Mouse (Mus musculus) embryo, embryonic 9.5 days (tissue): ENCODE results near the gene Apoa5.
"Not testable (repeated sequence)": the region's sequence is repeated elsewhere in the genome, so short reads cannot be mapped to it uniquely, and the experiment has no call there.

Experiments used
- DNase-seq: peaks from one replicate; pipeline ENCODE4 v3.0.0-alpha.2; 2017; ENCODE audit errors: extremely low spot score

Apoa5 gene

DNA sequence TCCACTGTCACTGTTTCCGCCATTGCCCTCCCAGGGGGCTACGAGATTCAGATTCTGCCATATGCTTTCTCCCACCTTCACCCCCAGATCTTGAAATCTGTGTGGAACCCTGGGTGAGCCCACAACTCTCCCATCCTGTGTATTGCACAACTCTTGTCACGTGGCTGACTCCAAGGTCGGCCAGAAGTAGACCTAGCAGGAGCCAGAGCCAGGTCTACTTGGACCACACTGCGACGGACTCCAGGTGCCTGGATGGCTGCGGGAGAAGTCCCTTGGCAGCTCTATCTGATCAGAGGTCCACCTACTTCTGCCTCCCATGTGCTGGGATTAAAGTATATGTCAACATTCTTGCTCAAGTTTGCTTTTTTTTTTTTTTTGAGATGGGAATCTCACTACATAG, 7.3 kb upstream of the Apoa5 start:
- DNase-seq, result no peak

DNA sequence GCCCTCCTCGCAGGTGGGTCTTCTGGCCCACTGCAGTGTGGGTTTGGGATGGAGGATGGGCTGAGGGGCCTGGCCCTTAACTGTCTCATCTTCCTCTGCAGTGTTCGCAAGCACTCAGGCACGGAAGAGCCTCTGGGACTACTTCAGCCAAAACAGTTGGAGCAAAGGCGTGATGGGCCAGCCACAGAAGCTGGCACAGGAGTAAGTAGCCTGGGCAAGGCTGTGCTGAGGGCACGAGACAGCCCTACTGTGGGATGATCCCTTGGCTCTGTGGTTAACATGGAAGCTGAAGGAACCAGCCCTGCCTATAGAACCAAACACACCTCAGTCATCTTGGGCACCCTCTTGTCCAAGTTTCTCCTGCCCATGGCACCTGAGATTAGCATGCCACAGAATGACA, 692 bp downstream of the Apoa5 start:
- no peak for DNase-seq

DNA sequence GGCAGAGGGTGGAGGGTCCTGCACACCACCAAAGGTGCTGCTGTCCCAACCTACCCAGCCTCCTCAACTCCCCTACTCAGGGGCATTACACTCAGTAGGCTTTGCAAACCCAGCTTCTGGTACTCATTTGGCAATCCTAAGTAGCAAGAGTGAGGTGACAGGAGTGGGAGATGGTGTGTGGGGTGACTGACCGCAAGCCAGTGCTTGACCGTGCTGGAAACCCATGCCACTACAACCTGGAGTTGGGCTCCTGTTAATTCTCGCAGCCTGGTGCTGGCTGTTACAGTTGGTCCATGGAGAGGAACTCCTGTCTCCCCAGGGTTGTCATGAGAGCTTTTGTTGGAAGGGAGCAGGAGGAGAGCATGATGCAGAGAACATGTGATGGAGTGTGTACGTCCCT, 2.3 kb downstream of the Apoa5 start:
- no peak for DNase-seq

DNA sequence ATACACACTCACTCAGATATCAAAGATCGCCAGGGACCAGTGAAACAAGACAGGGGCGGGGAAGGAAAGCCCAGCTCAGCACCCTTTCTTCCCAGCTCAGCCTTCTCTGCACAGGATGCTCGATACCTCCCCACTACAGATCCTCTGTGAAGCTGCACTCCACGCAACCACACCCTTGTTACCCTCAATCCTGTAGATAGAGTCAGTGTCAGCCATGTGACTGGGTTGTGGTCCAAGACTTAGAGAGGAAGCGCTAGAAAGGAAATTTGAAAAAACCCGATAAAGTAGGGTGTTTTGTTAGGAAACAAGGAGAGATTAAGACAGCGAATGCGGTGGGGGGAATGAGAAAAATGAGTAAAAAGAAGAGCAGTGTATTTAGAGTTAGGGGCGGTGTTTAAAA, 3.6 kb downstream of the Apoa5 start:
- no peak for DNase-seq

DNA sequence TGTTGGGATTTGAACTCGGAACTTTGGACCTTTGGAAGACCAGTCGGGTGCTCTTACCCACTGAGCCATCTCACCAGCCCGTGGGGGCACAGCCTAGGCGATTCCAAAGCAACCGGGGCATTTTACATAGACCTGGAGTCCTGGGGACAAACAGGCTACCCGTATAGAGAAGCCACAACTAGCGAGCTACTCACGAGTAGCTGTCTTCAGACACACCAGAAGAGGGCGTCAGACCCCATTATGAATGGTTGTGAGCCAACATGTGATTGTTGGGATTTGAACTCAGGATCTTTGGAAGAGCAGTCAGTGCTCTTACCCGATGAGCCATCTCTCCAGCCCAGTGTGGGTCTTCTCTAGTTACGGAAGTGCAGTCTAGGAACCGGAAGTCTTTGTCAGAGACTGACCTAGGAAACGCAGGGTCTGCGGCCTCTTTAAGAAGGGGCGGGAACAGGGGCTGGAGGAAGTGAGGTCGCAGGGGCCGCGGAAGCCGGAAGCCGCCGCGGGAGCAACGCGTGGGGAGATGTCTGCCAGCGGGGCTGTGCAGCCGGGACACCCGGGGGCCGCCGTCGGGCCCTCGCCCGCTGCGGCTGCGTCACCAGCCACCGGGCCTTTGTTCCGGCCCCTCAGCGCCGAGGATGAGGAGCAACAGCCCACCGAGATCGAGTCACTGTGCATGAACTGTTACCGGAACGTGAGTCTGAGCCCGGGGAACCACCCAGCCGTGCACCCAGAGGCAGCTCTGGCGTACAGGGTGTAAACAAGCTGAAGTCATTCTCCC, 4.4 kb downstream of the Apoa5 start, which contains the start of gene Zpr1:
TSS of gene Zpr1 (plus strand) at position 388 of the 778 bp plus-strand sequence.
- peak; percentile 89 for DNase-seq

DNA sequence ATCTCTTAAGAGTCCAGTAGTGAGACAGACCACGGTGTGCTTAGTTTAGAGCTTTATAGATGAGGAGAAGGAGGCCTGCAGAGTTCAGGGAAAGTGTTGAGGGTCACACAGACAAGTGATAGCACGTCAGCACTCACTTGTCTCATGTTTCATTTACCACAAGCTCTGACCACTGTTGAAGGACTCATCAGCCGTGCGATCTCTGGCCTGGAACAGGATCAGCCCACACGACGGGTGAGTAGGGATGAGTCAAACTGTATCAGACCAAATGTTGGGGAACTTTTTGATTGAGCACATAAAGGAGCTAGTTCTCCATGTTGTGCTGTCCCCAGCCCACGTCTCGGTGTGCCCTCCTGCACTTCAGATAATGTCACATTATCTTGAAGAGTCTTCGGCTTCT, 6.1 kb downstream of the Apoa5 start:
- DNase-seq, result no peak

DNA sequence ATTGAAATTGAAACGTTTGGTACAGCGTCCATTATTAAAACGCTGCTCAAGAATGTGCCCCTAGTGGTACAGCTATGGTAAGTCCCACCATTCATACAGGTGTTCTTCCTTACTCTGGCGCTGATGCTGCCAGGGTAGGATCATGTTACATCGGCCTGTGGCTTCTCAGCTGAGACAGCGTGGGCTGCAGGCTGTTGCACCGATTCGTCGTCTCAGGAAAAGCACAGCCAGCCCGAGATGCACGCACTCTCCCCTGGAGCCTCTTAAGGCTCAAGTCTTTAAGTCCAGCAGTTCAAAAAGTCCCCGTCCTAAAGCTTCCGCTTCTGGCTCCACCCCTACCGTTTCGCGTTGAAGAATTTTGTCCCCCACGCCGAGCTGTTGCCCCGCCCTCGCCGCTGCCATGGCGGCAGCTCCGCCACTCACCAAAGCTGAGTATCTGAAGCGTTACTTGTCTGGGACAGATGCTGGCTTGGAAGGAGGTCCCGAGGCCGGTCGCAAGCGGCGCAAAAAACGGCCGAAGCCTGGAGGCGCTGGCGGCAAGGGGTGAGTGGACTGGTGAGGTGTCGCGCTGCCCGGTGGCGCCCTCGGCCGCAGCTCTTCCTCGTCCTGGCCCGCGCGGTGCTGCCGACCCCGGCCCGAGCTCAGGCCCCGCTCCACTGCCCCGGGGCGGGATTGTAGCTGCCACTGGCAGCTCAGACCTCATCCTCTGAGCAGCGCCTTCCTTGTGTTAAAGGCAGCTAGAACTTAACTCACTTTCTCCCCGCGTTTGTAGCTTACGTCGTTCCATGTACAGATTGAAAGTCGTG, 14.4 kb downstream of the Apoa5 start, which contains the start of gene Bud13:
TSS of gene Bud13 (plus strand) at position 378 of the 806 bp plus-strand sequence.
- peak; percentile 94 for DNase-seq

DNA sequence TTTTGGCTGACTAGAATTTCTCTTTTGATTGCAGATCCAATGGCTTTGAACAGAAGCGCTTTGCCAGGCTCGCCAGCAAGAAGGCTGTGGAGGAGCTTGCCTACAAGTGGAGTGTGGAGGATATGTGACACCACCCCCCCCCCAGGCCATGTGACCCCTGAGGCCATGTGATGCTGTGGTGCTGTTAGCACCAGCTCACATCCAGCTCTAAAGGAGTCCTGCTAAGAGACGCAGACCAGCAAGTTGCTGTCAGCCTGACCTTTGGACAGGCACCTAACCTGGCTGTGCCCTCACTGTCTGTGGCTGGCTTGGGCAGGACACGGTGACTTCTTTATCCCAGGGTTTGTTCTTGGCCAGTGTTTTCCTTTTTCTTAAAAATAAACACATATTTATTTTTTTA, 29.9 kb downstream of the Apoa5 start:
- no peak for DNase-seq

DNA sequence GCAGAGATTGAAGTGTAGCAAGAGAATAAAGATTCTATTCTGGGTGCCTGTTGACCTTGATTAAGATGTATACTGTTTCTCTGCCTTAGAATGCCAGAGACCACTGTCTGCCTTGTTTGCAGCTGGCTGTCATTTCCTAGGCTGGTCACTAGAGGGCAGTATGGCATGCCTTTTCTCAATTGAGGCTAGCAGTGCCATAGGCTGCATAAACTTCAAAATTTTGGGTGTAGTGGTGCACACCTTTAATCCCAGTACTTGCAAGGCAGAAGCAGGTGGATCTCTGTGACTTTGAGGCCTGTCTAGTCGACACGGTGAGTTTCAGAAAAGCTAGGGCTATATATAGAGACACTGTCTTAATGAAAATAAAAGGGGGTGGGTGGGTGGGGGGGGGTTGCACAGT, 33.7 kb downstream of the Apoa5 start:
- DNase-seq, result peak; percentile 57

DNA sequence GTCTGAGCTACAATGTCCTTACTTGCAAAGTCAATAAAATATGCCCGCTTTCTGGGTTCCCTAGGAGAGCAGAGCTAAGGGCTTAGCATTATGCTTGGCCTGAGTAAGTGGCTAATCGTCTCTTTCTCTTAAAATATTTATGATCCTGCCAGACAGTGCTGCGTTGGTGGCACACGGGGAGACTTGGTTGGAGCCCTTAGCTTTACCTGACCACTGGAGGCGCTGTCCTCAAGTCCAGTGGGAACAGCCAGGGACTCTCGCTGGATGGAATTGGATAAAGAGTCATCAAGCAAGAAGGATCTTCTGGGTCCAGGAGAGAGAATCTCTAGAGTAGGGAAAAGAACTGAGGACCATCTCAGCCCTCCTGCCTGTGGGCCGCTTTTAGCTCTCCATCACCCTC, 40.7 kb downstream of the Apoa5 start:
- peak; percentile 12 for DNase-seq

DNA sequence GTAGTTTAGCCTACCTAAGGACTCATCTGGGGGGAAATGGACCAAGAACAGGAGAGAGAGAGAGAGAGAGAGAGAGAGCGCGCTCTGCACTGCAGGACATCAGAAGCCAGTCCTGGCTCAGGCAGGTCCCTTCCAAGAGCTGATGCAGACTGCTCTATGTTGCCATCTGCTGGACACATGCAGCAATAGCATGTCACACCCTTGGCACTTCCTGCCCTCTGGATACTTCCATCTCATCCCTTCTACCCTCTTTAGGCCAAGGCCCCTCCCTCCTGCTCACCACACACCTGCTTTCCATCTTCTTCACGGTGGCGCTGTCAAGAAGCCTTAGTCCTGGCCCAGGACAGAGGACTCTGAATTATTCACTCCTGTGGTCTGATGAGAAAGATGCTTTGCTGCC, 46.1 kb downstream of the Apoa5 start:
- DNase-seq, result peak; percentile 79

DNA sequence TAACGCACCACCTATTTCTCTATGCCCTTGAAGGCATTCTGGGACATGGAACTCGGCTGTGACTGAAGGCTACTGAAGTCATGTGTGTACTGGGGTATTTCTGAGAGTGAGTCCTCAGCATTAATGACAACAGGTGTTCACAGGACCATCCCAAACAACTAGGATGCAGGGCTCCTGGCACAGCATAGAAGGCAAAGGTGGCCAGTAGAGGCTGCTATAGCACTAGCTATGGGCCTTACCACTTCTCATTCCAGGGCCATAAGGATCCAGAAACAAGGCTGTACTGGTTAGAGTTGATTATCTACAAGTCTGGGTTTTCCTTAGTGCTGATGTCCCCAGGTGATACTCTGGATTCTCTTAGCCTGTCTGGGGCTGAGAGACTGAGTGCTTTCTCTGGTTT, 46.5 kb downstream of the Apoa5 start:
- no peak for DNase-seq

DNA sequence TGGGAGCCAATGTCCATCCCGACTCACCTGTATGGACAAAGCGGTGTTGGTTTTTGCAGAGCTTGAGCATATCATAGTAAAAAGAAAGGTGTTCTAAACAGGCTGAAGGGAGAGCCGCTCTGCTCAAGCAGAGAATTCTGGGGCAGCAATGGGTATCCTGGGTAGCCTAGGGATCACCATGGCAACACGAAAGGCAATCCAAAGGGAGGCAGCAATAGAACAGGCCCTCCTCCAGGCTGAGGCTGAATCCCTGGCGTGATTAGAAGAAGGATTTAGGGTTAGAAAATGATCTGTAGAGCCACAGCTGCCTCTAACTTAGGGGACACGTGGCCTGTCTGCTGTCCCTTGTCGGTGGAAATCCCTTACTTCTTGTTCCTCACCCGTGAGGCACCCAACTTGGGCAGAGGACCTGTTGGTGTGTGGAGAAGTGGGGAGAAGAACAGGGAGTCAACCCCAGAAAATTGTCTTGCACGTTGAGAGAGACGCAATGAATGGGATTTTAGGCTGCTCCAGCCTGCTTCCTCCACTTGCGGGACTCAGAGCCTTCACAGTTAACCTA, 47.5 kb downstream of the Apoa5 start:
- DNase-seq, result no peak

DNA sequence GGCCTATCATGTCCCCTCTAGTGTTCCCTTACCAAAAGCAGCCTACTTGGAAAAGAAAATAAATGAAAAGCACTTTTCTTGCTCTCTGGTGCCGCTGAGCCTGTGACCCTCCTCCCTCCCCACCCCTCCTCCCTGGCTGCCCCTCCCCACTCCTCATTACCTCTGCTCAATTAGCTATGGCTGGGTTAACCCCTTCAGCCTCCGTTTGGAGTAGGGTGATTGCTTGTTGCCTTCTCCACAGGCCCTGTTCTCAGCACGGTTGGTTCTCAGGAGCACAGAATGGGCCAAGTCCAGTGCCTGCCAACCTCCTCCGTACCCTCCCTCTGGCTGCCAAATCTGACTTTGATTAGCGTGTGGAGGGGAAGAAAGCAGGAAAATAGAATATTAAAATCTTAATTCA, 48.0 kb downstream of the Apoa5 start:
- DNase-seq, result no peak

DNA sequence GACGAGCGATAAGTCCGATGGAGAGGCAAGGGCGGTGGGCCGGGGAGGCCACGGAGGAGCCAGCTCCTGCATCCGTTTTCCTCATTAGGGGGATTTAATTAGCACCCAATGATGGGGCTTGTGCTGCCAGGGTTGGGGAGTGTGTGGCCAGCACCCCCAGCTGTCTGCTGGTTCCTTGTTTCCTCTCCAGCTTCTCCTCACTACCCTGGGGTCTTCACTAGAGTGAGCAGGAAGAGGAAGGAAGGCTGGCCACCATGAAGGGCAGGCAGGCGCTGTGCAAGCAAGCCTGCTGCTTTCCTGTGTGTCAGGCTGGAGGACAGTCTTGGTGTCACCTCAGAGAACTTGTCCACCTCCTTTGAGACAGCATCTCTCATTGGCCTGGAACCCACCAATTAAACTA, 48.5 kb downstream of the Apoa5 start:
- no peak for DNase-seq

DNA sequence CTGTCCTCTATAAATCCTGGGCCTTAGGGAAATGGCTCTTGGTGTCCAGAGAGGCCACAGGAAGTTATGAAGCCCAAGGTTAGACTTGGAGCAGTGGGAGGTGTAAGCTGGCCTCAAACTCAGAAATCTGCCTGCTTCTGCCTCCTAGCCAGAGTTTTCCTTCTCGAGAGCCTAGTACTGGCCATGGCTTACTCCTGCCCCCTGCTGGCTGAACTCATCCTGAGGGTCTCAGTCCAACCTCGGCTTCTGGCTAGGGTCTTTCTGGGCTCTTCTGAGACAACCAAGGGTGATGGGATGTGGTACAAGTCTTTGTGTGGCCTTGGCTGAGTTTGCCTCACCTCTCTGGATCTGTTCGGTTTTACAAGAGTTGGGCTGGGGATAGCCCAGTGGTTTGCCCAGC, 49.5 kb downstream of the Apoa5 start:
- DNase-seq, result no peak

DNA sequence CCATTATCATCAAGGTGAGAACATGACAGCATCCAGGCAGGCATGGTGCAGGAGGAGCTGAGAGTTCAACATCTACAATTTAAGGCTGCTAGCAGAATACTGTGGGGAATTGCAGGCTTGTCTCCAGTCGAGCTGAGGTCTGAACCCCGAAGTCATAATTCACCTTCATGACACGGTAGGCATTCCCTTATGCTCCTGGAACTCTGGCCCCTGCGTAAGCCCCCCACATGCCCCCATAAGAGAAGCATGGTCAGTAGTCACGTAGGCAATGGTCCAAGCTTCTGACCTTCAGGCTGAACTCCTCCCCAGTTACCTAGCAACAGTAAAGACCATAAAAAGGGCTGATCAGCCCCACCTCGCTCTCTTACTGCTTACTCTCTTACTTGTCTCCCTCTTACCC, 51.5 kb downstream of the Apoa5 start, which contains the start of gene 4931429L15Rik:
TSS of gene 4931429L15Rik (minus strand) at position 101 of the 400 bp plus-strand sequence.
- DNase-seq, result not testable (repeated sequence)

DNA sequence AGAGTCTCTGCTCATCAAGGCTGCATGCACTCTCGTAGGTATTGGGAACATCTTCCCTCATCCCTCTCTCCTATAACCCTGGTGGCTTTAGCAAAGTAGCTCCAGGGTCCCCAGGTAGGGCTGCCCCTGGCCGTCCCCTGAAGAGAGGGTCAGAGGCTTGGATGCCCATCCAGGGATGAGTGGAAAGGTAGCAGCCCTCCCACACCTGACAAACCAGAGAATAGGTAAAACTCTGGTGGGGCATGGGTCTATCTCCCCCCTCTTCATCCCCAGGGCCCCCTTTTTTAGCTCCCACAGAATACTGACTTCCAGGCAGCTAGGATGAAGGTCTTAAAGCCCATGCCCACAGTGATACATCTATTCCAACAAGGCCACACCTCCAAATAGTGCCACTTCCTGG, 52.0 kb downstream of the Apoa5 start:
- no peak for DNase-seq
